Mouse (Mus musculus): Measurements from ENCODE around the gene Nrxn1.

Gene Nrxn1

GRCm38 (mm10) chr17:90809197-90810163 is 283.4 kb downstream of the Nrxn1 start:
- intact Hi-C loops (cut with DNase I): no loop called here

GRCm38 (mm10) chr17:90808256-90808655 is 284.6 kb downstream of the Nrxn1 start:
- intact Hi-C loops (cut with DNase I): no loop called here

GRCm38 (mm10) chr17:90807199-90807598 is 285.7 kb downstream of the Nrxn1 start:
- intact Hi-C loops (cut with DNase I): no loop called here

- intact Hi-C loops (cut with DNase I): no loop called here
These were observed 294.2 kb downstream of the Nrxn1 start for GRCm38 (mm10) chr17:90798689-90799088.

- intact Hi-C loops (cut with DNase I): no loop called here
These were observed 295.1 kb downstream of the Nrxn1 start for GRCm38 (mm10) chr17:90797659-90798288.

GRCm38 (mm10) chr17:90796974-90797373 is 295.9 kb downstream of the Nrxn1 start:
- intact Hi-C loops (cut with DNase I): no loop called here

- intact Hi-C loops (cut with DNase I): no loop called here
These were observed 304.3 kb downstream of the Nrxn1 start for GRCm38 (mm10) chr17:90788491-90789127.

GRCm38 (mm10) chr17:90788040-90788439 is 304.8 kb downstream of the Nrxn1 start:
- intact Hi-C loops (cut with DNase I): no loop called here

- intact Hi-C loops (cut with DNase I): no loop called here
These were observed 305.6 kb downstream of the Nrxn1 start for GRCm38 (mm10) chr17:90787121-90787788.

GRCm38 (mm10) chr17:90780481-90780880 is 312.4 kb downstream of the Nrxn1 start:
- intact Hi-C loops (cut with DNase I): no loop called here

GRCm38 (mm10) chr17:90775397-90775796 is 317.5 kb downstream of the Nrxn1 start:
- intact Hi-C loops (cut with DNase I): loop anchor here (10.0 kb wide), 1 partner anchor 151 kb away; no protein-coding TSS in a partner anchor

GRCm38 (mm10) chr17:90773233-90773632 is 319.6 kb downstream of the Nrxn1 start:
- intact Hi-C loops (cut with DNase I): loop anchor here (10.0 kb wide), 1 partner anchor 148 kb away; no protein-coding TSS in a partner anchor

- intact Hi-C loops (cut with DNase I): no loop called here
These were observed 324.7 kb downstream of the Nrxn1 start for GRCm38 (mm10) chr17:90768216-90768615.

GRCm38 (mm10) chr17:90727124-90727523 is 365.7 kb downstream of the Nrxn1 start:
- intact Hi-C loops (cut with DNase I): no loop called here

GRCm38 (mm10) chr17:90704773-90705172 is 388.1 kb downstream of the Nrxn1 start:
- intact Hi-C loops (cut with DNase I): no loop called here

- intact Hi-C loops (cut with DNase I): no loop called here
These were observed 390.2 kb downstream of the Nrxn1 start for GRCm38 (mm10) chr17:90702626-90703025.

- intact Hi-C loops (cut with DNase I): no loop called here
These were observed 396.6 kb downstream of the Nrxn1 start for GRCm38 (mm10) chr17:90696071-90696800.

- intact Hi-C loops (cut with DNase I): no loop called here
These were observed 397.7 kb downstream of the Nrxn1 start for GRCm38 (mm10) chr17:90695086-90695584.

- intact Hi-C loops (cut with DNase I): no loop called here
These were observed 408.7 kb downstream of the Nrxn1 start for GRCm38 (mm10) chr17:90684172-90684571.

GRCm38 (mm10) chr17:90681019-90681418 is 411.9 kb downstream of the Nrxn1 start:
- intact Hi-C loops (cut with DNase I): no loop called here
